Mouse (Mus musculus): ENCODE data around the gene Cyp26b1. TPM values are rescaled to one million over a fixed set of nuclear protein-coding genes. Genes with fewer than 3 reads are reported as not detected.

The Cyp26b1 gene
- polyA plus RNA-seq, 1 experiment from 2014 or later: 0.03 TPM

DNA sequence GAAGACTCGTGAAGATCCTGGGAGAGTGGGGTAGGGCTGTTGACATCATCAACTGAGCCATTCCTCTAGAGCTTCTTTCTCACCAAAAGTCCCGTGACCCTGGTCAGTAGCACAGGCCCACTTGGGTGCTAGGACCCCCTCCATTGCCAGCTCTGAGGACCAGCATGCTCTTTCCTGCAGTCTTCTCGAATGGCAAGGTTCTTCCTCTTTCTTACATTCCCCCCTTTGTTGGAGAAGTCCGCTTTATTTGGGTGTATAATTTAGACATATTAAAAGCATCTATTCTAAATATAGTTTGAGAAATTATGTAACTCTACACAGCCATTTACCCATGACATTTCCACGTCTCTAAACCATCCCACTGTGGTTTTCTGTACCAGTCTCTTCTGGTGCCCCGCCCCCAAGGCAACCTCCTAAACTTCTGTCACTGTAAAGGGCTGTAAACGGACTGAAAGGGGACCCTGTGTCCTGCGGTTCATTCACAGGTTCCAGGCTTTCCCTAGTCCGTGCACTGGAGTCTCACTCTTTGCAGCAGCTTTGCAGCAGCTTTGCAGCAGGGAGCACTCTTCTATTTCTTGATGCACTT lies 43.8 kb downstream of the Cyp26b1 start:
- no peak overlapping the region for H3K4me2 ChIP-seq
- ATAC-seq (ENCODE audit: low read depth): no peak
- no peaks in the 10 kb centered on the region for H3K9me3 ChIP-seq (replicated peaks)
- no peak for DNase-seq
- no peaks in the 10 kb centered on the region for H3K4me1 ChIP-seq (replicated peaks)
- H3K27ac ChIP-seq: no peak overlapping the region
- 36% methylated on average over 9 of the region's 9 CpGs for WGBS (ENCODE audit: insufficient replicate concordance)
- H3K4me3 ChIP-seq (replicated peaks): no peak overlapping the region
- no peak overlapping the region for H3K9ac ChIP-seq
- H3K27me3 ChIP-seq: no peaks in the 10 kb centered on the region
- H3K36me3 ChIP-seq: no peaks in the 10 kb centered on the region

GRCm38 (mm10) chr6:84545428-84545827 lies 48.3 kb downstream of the Cyp26b1 start:
- DNase-seq: no peak

GRCm38 (mm10) chr6:84544359-84544758 lies 49.3 kb downstream of the Cyp26b1 start:
- no peak overlapping the region for H3K9ac ChIP-seq
- H3K27ac ChIP-seq: no peak overlapping the region
- no peak for ATAC-seq (ENCODE audit: low read depth)
- no peak overlapping the region for H3K4me2 ChIP-seq
- H3K4me3 ChIP-seq (replicated peaks): no peak overlapping the region
- DNase-seq: no peak
- 46% methylated on average over 3 of the region's 3 CpGs for WGBS (ENCODE audit: insufficient replicate concordance)
- no peaks in the 10 kb centered on the region for H3K36me3 ChIP-seq
- no peaks in the 10 kb centered on the region for H3K4me1 ChIP-seq (replicated peaks)
- no peaks in the 10 kb centered on the region for H3K9me3 ChIP-seq (replicated peaks)
- no peaks in the 10 kb centered on the region for H3K27me3 ChIP-seq

More at GRCm38 (mm10) chr6:84545428-84545827, 48.3 kb downstream of the Cyp26b1 start:
- Histone ChIP-seq H3K4me1 (replicated peaks) (no peaks in the 10 kb centered on the region), H3K27ac (no peak overlapping the region), H3K4me2 (no peak overlapping the region), H3K9me3 (replicated peaks) (no peaks in the 10 kb centered on the region), H3K27me3 (no peaks in the 10 kb centered on the region), H3K9ac (no peak overlapping the region), H3K4me3 (replicated peaks) (no peak overlapping the region), H3K36me3 (no peaks in the 10 kb centered on the region)
- 42% methylated on average over 2 of the region's 2 CpGs for WGBS (ENCODE audit: insufficient replicate concordance)
- ATAC-seq (ENCODE audit: low read depth): no peak

GRCm38 (mm10) chr6:84543516-84543915 lies 50.2 kb downstream of the Cyp26b1 start:
- DNase-seq (no peak), ATAC-seq (ENCODE audit: low read depth) (no peak)
- no peaks in the 10 kb centered on the region for H3K9me3 ChIP-seq (replicated peaks)
- no peaks in the 10 kb centered on the region for H3K4me1 ChIP-seq (replicated peaks)
- H3K27ac ChIP-seq: no peak overlapping the region
- no peaks in the 10 kb centered on the region for H3K27me3 ChIP-seq
- WGBS (ENCODE audit: insufficient replicate concordance): 29% methylated on average over 5 of the region's 5 CpGs
- no peaks in the 10 kb centered on the region for H3K36me3 ChIP-seq
- H3K9ac ChIP-seq: no peak overlapping the region
- no peak overlapping the region for H3K4me3 ChIP-seq (replicated peaks)
- no peak overlapping the region for H3K4me2 ChIP-seq

DNA sequence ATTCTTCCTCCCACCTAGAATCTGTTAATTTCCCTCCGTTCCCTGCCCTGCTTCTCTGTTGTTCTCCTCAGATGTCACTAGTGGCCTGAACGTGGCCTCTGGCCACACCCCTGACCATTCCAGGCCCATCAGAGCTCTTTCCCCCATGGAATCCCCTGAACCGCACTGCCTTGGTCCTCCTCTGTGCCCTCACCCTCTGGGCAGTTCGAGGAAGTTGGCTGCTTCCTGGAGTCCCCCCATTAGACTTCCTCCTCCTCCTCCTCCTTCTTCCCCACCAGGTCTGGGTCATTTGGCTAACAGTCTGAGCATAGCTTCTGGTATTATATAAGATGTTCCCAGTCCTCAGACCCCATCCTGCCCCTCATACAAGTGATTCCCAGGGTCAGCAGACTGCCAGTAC lies 53.8 kb downstream of the Cyp26b1 start:
- no peaks in the 10 kb centered on the region for H3K9me3 ChIP-seq (replicated peaks)
- no peaks in the 10 kb centered on the region for H3K36me3 ChIP-seq
- DNase-seq (no peak), ATAC-seq (ENCODE audit: low read depth) (no peak)
- H3K27ac ChIP-seq: no peak overlapping the region
- no peak overlapping the region for H3K4me2 ChIP-seq
- H3K4me1 ChIP-seq (replicated peaks): no peaks in the 10 kb centered on the region
- no peak overlapping the region for H3K9ac ChIP-seq
- WGBS (ENCODE audit: insufficient replicate concordance): 21% methylated on average over 4 of the region's 4 CpGs
- no peak overlapping the region for H3K4me3 ChIP-seq (replicated peaks)
- no peaks in the 10 kb centered on the region for H3K27me3 ChIP-seq

- WGBS (ENCODE audit: insufficient replicate concordance): 46% methylated on average over 3 of the region's 3 CpGs
- no peak overlapping the region for H3K9ac ChIP-seq
- DNase-seq: no peak
- no peak for ATAC-seq (ENCODE audit: low read depth)
- no peaks in the 10 kb centered on the region for H3K9me3 ChIP-seq (replicated peaks)
- no peak overlapping the region for H3K4me3 ChIP-seq (replicated peaks)
- H3K27ac ChIP-seq: no peak overlapping the region
- no peak overlapping the region for H3K4me2 ChIP-seq
- H3K36me3 ChIP-seq: no peaks in the 10 kb centered on the region
- H3K4me1 ChIP-seq (replicated peaks): no peaks in the 10 kb centered on the region
- no peaks in the 10 kb centered on the region for H3K27me3 ChIP-seq
These were observed 55.0 kb downstream of the Cyp26b1 start for GRCm38 (mm10) chr6:84538681-84539080.

DNA sequence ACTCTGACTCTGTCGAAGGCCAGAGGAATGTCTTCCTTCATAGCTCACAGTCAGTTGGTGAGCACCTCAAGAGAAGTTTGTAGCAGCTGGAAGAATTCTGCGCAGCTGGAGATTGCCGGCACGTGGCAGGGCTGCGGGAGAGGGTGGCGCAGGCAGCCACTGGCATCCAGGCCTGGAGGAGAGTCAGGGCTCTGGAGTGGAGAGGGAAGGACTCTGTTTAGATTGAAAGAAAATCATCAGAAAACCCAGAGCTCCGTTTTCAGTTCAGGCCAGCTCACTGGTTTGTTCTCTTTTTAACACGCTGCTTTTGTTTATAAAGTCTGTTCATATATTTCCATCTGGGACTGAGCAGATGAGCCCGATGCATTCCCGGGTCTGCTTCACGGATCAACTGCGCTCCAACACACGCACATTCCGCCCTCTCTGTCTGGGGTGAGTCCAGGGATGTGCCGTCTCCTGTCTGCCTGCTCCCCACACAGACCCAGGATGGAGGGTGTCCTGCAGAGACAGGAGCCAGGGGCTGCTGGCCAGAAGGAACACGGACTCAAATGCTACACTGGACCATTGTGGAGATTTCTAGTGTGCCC lies 56.0 kb downstream of the Cyp26b1 start:
- Histone ChIP-seq H3K4me1 (replicated peaks) (no peaks in the 10 kb centered on the region), H3K9me3 (replicated peaks) (no peaks in the 10 kb centered on the region), H3K9ac (no peak overlapping the region), H3K4me3 (replicated peaks) (no peak overlapping the region), H3K4me2 (no peak overlapping the region), H3K36me3 (no peaks in the 10 kb centered on the region), H3K27me3 (no peaks in the 10 kb centered on the region), H3K27ac (no peak overlapping the region)
- 69% methylated on average over 16 of the region's 16 CpGs for WGBS (ENCODE audit: insufficient replicate concordance)
- ATAC-seq (ENCODE audit: low read depth): no peak
- DNase-seq: no peak

DNA sequence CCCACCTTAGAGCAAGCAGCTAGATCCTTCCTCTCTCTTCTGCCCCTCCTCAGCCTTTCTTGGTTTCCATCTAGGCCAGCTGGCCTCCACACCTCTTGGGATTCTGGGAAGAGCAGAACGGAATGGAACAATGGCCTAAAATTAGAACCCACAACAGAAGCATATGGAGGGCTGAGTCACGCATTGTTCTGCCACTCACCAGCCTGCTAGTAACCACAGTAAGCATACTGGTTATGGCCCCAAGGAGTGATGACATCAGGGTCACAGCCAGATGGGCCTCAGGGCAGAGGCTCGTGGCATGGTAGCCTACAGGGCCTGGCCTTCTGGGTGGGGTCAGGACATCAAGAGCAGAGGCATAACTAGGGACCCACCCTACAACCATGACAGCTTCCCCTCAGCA lies 58.8 kb downstream of the Cyp26b1 start:
- WGBS (ENCODE audit: insufficient replicate concordance): 54% methylated on average over 3 of the region's 3 CpGs
- Histone ChIP-seq H3K27ac (no peak overlapping the region), H3K9ac (no peak overlapping the region), H3K4me2 (no peak overlapping the region), H3K4me3 (replicated peaks) (no peak overlapping the region), H3K36me3 (no peaks in the 10 kb centered on the region), H3K4me1 (replicated peaks) (no peaks in the 10 kb centered on the region), H3K9me3 (replicated peaks) (no peaks in the 10 kb centered on the region), H3K27me3 (no peaks in the 10 kb centered on the region)
- no peak for ATAC-seq (ENCODE audit: low read depth)
- DNase-seq: no peak

- DNase-seq: no peak
- Histone ChIP-seq H3K36me3 (no peaks in the 10 kb centered on the region), H3K4me3 (replicated peaks) (no peak overlapping the region), H3K27ac (no peak overlapping the region), H3K9me3 (replicated peaks) (no peaks in the 10 kb centered on the region), H3K4me1 (replicated peaks) (no peaks in the 10 kb centered on the region), H3K4me2 (no peak overlapping the region), H3K9ac (no peak overlapping the region), H3K27me3 (no peaks in the 10 kb centered on the region)
- no peak for ATAC-seq (ENCODE audit: low read depth)
These were observed 63.8 kb downstream of the Cyp26b1 start for GRCm38 (mm10) chr6:84529912-84530311.

- DNase-seq (no peak), ATAC-seq (ENCODE audit: low read depth) (no peak)
- Histone ChIP-seq H3K4me2 (no peak overlapping the region), H3K4me1 (replicated peaks) (no peaks in the 10 kb centered on the region), H3K9me3 (replicated peaks) (no peaks in the 10 kb centered on the region), H3K4me3 (replicated peaks) (no peak overlapping the region), H3K27me3 (no peaks in the 10 kb centered on the region), H3K27ac (no peak overlapping the region), H3K36me3 (no peaks in the 10 kb centered on the region), H3K9ac (no peak overlapping the region)
- WGBS (ENCODE audit: insufficient replicate concordance): 27% methylated on average over 7 of the region's 7 CpGs
These were observed 68.7 kb downstream of the Cyp26b1 start for GRCm38 (mm10) chr6:84524901-84525601.

All from liver, embryonic 13.5 days (tissue).